Mouse (Mus musculus): ENCODE results near the gene Polrmt. TPM values are rescaled to one million over a fixed set of nuclear protein-coding genes. Genes with fewer than 3 reads are reported as not detected.

Polrmt gene
- polyA plus RNA-seq, 1 experiment: 66.3 TPM

DNA sequence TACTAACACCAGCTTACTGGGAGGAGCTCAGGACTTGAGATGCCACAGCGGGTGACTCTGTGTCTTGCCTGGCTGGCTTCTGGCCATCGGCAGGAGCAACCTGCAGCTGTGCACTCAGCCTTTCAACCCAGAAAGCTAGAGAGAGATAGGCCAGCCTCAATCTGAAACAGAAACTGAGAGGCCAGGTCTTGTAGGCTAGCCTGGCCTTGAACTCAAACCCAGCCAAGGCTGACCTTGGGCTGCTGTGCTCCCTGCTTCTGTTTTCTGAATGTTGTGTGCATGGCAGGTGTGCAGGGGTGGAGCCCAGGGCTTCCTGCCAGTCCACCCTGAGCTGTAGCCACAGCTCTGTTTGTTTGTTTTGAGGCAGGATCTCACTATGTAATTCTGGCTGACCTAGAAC, 26.8 kb upstream of the Polrmt start:
- no peaks in the 10 kb centered on the region for H3K27me3 ChIP-seq (replicated peaks; ENCODE audit: control insufficient read depth, insufficient read depth, low read length)
- WGBS: 59% methylated on average over 2 of the region's 2 CpGs
- H3K27ac ChIP-seq (ENCODE audit: insufficient read depth, low read depth, low read length): no peak overlapping the region
- DNase-seq: no peak
- H3K4me3 ChIP-seq (ENCODE audit: insufficient read depth, low read depth, low read length): no peak overlapping the region
- H3K36me3 ChIP-seq (ENCODE audit: control insufficient read depth, insufficient read depth, low read length): no peaks in the 10 kb centered on the region
- no peak for TF ChIP-seq CTCF (conservative IDR thresholded peaks at IDR 0.05; ENCODE audit: insufficient read depth, insufficient read length, low read depth, low read length)
- TF ChIP-seq POLR2A (IDR thresholded peaks at IDR 0.05; ENCODE audit: low read depth, low read length): no peak
- peaks cover 5% of the 10 kb centered on the region; the same call in 1 of the 2 replicates for H3K4me1 ChIP-seq (ENCODE audit: control insufficient read depth, insufficient read depth, low read length)

DNA sequence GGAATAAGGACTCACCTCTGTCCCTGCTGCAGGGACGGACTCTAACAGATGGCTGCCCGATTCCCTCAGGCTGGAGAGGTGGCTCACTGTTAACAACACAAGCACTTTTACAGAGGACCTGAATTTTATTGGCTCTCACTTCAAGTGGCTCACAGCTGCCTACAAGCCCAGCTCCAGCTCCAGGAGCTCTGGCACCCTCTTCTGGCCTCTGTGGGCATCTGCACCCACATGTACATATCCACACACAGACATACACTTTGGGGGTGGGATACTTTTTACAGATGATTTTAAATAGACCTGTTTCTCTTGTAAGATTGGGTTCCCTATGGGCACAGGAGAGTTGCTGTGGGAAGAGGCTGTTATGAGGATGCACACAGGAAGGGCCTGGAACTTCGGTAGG, 25.9 kb upstream of the Polrmt start:
- no peak for DNase-seq
- peaks cover 8% of the 10 kb centered on the region; the same call in 1 of the 2 replicates for H3K4me1 ChIP-seq (ENCODE audit: control insufficient read depth, insufficient read depth, low read length)
- 92% methylated on average over 3 of the region's 3 CpGs for WGBS
- no peak overlapping the region for H3K27ac ChIP-seq (ENCODE audit: insufficient read depth, low read depth, low read length)
- no peaks in the 10 kb centered on the region for H3K27me3 ChIP-seq (replicated peaks; ENCODE audit: control insufficient read depth, insufficient read depth, low read length)
- no peak overlapping the region for H3K4me3 ChIP-seq (ENCODE audit: insufficient read depth, low read depth, low read length)
- no peaks in the 10 kb centered on the region for H3K36me3 ChIP-seq (ENCODE audit: control insufficient read depth, insufficient read depth, low read length)
- TF ChIP-seq POLR2A (IDR thresholded peaks at IDR 0.05; ENCODE audit: low read depth, low read length): no peak
- 0 out of 2 replicates have a peak, but pooled peaks have one; percentile 15 for TF ChIP-seq CTCF (conservative IDR thresholded peaks at IDR 0.05; ENCODE audit: insufficient read depth, insufficient read length, low read depth, low read length)

DNA sequence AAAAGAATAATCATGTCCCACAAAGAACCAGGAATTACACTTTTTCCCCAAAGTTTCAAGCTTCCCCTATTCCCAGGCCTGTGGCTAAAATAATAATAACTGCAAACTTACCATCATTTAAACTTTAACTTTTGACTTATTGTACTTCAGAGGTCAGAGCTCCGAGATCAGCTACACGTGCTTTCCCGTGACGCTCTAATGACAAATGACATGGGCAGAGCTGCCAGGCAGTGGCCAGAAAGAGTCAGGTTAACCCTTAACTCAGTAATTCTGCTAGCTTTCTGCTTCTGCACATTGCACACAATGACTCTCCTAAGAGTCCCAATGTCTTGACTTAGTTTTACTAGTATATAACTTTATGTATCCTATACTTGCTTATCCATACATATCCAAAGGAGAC, 22.9 kb upstream of the Polrmt start:
- Histone ChIP-seq H3K36me3 (ENCODE audit: control insufficient read depth, insufficient read depth, low read length) (no peaks in the 10 kb centered on the region), H3K4me1 (ENCODE audit: control insufficient read depth, insufficient read depth, low read length) (peaks cover 22% of the 10 kb centered on the region), H3K27me3 (replicated peaks; ENCODE audit: control insufficient read depth, insufficient read depth, low read length) (no peaks in the 10 kb centered on the region), H3K27ac (ENCODE audit: insufficient read depth, low read depth, low read length) (no peak overlapping the region), H3K4me3 (ENCODE audit: insufficient read depth, low read depth, low read length) (no peak overlapping the region)
- 36% methylated on average over 4 of the region's 4 CpGs for WGBS
- peak; percentile 89 for DNase-seq
- TF ChIP-seq POLR2A (IDR thresholded peaks at IDR 0.05; ENCODE audit: low read depth, low read length) (no peak), CTCF (conservative IDR thresholded peaks at IDR 0.05; ENCODE audit: insufficient read depth, insufficient read length, low read depth, low read length) (no peak)

DNA sequence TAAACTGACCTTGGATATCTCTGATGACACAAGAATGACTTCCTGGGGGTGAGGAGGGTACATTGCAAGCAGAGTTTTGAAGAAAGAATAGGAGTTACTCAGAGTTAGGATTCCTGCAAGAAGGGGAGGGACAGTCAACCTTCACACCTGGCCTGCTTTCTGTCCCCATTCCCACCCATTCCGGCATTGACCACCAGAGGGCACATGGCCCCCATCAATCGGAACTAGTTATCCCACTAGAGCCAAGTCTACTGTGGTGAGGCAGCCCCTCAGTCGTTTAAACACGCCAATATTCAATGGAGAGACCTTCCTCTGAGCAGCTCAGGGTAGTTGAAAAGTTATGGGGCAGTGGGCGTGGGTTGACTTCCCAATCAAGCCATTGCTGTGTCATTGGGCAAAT, 22.0 kb upstream of the Polrmt start:
- H3K4me3 ChIP-seq (ENCODE audit: insufficient read depth, low read depth, low read length): no peak overlapping the region
- no peaks in the 10 kb centered on the region for H3K36me3 ChIP-seq (ENCODE audit: control insufficient read depth, insufficient read depth, low read length)
- no peaks in the 10 kb centered on the region for H3K27me3 ChIP-seq (replicated peaks; ENCODE audit: control insufficient read depth, insufficient read depth, low read length)
- peak; percentile 87 for DNase-seq
- peaks cover 22% of the 10 kb centered on the region for H3K4me1 ChIP-seq (ENCODE audit: control insufficient read depth, insufficient read depth, low read length)
- TF ChIP-seq POLR2A (IDR thresholded peaks at IDR 0.05; ENCODE audit: low read depth, low read length) (no peak), CTCF (conservative IDR thresholded peaks at IDR 0.05; ENCODE audit: insufficient read depth, insufficient read length, low read depth, low read length) (peak; percentile 94)
- H3K27ac ChIP-seq (ENCODE audit: insufficient read depth, low read depth, low read length): peak overlapping the region; percentile 72
- 1% methylated on average over 5 of the region's 5 CpGs for WGBS

- DNase-seq: peak; percentile 94
- peaks cover 22% of the 10 kb centered on the region for H3K4me1 ChIP-seq (ENCODE audit: control insufficient read depth, insufficient read depth, low read length)
- no peaks in the 10 kb centered on the region for H3K27me3 ChIP-seq (replicated peaks; ENCODE audit: control insufficient read depth, insufficient read depth, low read length)
- peak overlapping the region; percentile 66 for H3K4me3 ChIP-seq (ENCODE audit: insufficient read depth, low read depth, low read length)
- H3K36me3 ChIP-seq (ENCODE audit: control insufficient read depth, insufficient read depth, low read length): no peaks in the 10 kb centered on the region
- H3K27ac ChIP-seq (ENCODE audit: insufficient read depth, low read depth, low read length): peak overlapping the region; percentile 75
- 9% methylated on average over 40 of the region's 40 CpGs for WGBS
- no peak for TF ChIP-seq CTCF (conservative IDR thresholded peaks at IDR 0.05; ENCODE audit: insufficient read depth, insufficient read length, low read depth, low read length)
- no peak for TF ChIP-seq POLR2A (IDR thresholded peaks at IDR 0.05; ENCODE audit: low read depth, low read length)
These were observed 21.2 kb upstream of the Polrmt start for GRCm38 (mm10) chr10:79767372-79768244.

- TF ChIP-seq POLR2A (IDR thresholded peaks at IDR 0.05; ENCODE audit: low read depth, low read length) (no peak), CTCF (conservative IDR thresholded peaks at IDR 0.05; ENCODE audit: insufficient read depth, insufficient read length, low read depth, low read length) (no peak)
- H3K4me1 ChIP-seq (ENCODE audit: control insufficient read depth, insufficient read depth, low read length): peaks cover 22% of the 10 kb centered on the region
- WGBS: under 1% methylated on average over 100 of the region's 101 CpGs
These were observed 20.3 kb upstream of the Polrmt start, which contains the start of gene Rnf126 for GRCm38 (mm10) chr10:79766508-79767325. Gene Rnf126 (minus strand): TSS chr10:79766952.

More at GRCm38 (mm10) chr10:79766508-79767325, 20.3 kb upstream of the Polrmt start, which contains the start of gene Rnf126:
- Histone ChIP-seq H3K4me3 (ENCODE audit: insufficient read depth, low read depth, low read length) (peak within 1 kb of the TSS; percentile 66), H3K27ac (ENCODE audit: insufficient read depth, low read depth, low read length) (peak within 1 kb of the TSS; percentile 75), H3K27me3 (replicated peaks; ENCODE audit: control insufficient read depth, insufficient read depth, low read length) (no peaks in the 10 kb centered on the region), H3K36me3 (ENCODE audit: control insufficient read depth, insufficient read depth, low read length) (no peaks in the 10 kb centered on the region)
- peak; percentile 100 for DNase-seq

Measured in kidney, adult 2 months (tissue).